Mouse (Mus musculus): Measurements from ENCODE around the gene Zdhhc13. TPM values are rescaled to one million over a fixed set of nuclear protein-coding genes. Genes with fewer than 3 reads are reported as not detected.

Zdhhc13 gene
- polyA plus RNA-seq, 1 experiment from 2014 or later, result 41.5 TPM

GRCm38 (mm10) chr7:48765959-48766358 lies 22.8 kb upstream of the Zdhhc13 start:
- 65% methylated on average over 4 of the region's 4 CpGs for WGBS
- Histone ChIP-seq H3K9ac (no peak overlapping the region), H3K36me3 (no peaks in the 10 kb centered on the region), H3K27me3 (replicated peaks) (no peaks in the 10 kb centered on the region), H3K4me3 (replicated peaks) (no peak overlapping the region), H3K27ac (no peak overlapping the region), H3K4me1 (replicated peaks) (no peaks in the 10 kb centered on the region), H3K9me3 (no peaks in the 10 kb centered on the region), H3K4me2 (replicated peaks) (no peak overlapping the region)
- ATAC-seq, result no peak

GRCm38 (mm10) chr7:48769721-48770120 lies 19.1 kb upstream of the Zdhhc13 start:
- 45% methylated on average over 1 of the region's 1 CpGs for WGBS
- Histone ChIP-seq H3K27me3 (replicated peaks) (no peaks in the 10 kb centered on the region), H3K4me3 (replicated peaks) (no peak overlapping the region), H3K27ac (no peak overlapping the region), H3K4me1 (replicated peaks) (no peaks in the 10 kb centered on the region), H3K4me2 (replicated peaks) (no peak overlapping the region), H3K9me3 (no peaks in the 10 kb centered on the region), H3K9ac (no peak overlapping the region), H3K36me3 (no peaks in the 10 kb centered on the region)
- no peak for ATAC-seq

- no peaks in the 10 kb centered on the region for H3K36me3 ChIP-seq
- no peak overlapping the region for H3K9ac ChIP-seq
- 84% methylated on average over 2 of the region's 2 CpGs for WGBS
- no peak overlapping the region for H3K4me3 ChIP-seq (replicated peaks)
- H3K27ac ChIP-seq, result no peak overlapping the region
- H3K9me3 ChIP-seq, result no peaks in the 10 kb centered on the region
- H3K4me1 ChIP-seq (replicated peaks), result no peaks in the 10 kb centered on the region
- no peak overlapping the region for H3K4me2 ChIP-seq (replicated peaks)
- ATAC-seq, result peak; percentile 62; the same call in 1 of the 2 replicates
- H3K27me3 ChIP-seq (replicated peaks), result no peaks in the 10 kb centered on the region
Measured at GRCm38 (mm10) chr7:48772060-48772734, 16.6 kb upstream of the Zdhhc13 start.

GRCm38 (mm10) chr7:48773333-48773732 lies 15.5 kb upstream of the Zdhhc13 start:
- Histone ChIP-seq H3K4me2 (replicated peaks) (no peak overlapping the region), H3K4me3 (replicated peaks) (no peak overlapping the region), H3K27ac (no peak overlapping the region), H3K9me3 (no peaks in the 10 kb centered on the region), H3K36me3 (no peaks in the 10 kb centered on the region), H3K27me3 (replicated peaks) (no peaks in the 10 kb centered on the region), H3K9ac (no peak overlapping the region), H3K4me1 (replicated peaks) (no peaks in the 10 kb centered on the region)
- ATAC-seq, result peak; percentile 65; the same call in 1 of the 2 replicates
- WGBS, result 76% methylated on average over 5 of the region's 5 CpGs

GRCm38 (mm10) chr7:48774633-48775032 lies 14.2 kb upstream of the Zdhhc13 start:
- H3K36me3 ChIP-seq, result no peaks in the 10 kb centered on the region

GRCm38 (mm10) chr7:48775436-48775835 lies 13.4 kb upstream of the Zdhhc13 start:
- H3K4me3 ChIP-seq (replicated peaks), result no peak overlapping the region
- no peak overlapping the region for H3K9ac ChIP-seq
- no peak overlapping the region for H3K4me2 ChIP-seq (replicated peaks)
- no peak for ATAC-seq
- no peaks in the 10 kb centered on the region for H3K36me3 ChIP-seq
- H3K4me1 ChIP-seq (replicated peaks), result no peaks in the 10 kb centered on the region
- no peak overlapping the region for H3K27ac ChIP-seq
- 78% methylated on average over 1 of the region's 1 CpGs for WGBS
- no peaks in the 10 kb centered on the region for H3K27me3 ChIP-seq (replicated peaks)
- no peaks in the 10 kb centered on the region for H3K9me3 ChIP-seq

More at GRCm38 (mm10) chr7:48774633-48775032, 14.2 kb upstream of the Zdhhc13 start:
- Histone ChIP-seq H3K27me3 (replicated peaks) (no peaks in the 10 kb centered on the region), H3K4me3 (replicated peaks) (no peak overlapping the region), H3K9ac (no peak overlapping the region), H3K4me2 (replicated peaks) (no peak overlapping the region), H3K9me3 (no peaks in the 10 kb centered on the region), H3K4me1 (replicated peaks) (no peaks in the 10 kb centered on the region), H3K27ac (no peak overlapping the region)
- ATAC-seq, result no peak
- 94% methylated on average over 1 of the region's 1 CpGs for WGBS

GRCm38 (mm10) chr7:48777721-48778504 lies 10.9 kb upstream of the Zdhhc13 start:
- Histone ChIP-seq H3K4me3 (replicated peaks) (no peak overlapping the region), H3K27me3 (replicated peaks) (no peaks in the 10 kb centered on the region), H3K27ac (no peak overlapping the region), H3K9ac (no peak overlapping the region), H3K4me1 (replicated peaks) (no peaks in the 10 kb centered on the region), H3K36me3 (no peaks in the 10 kb centered on the region), H3K9me3 (no peaks in the 10 kb centered on the region), H3K4me2 (replicated peaks) (no peak overlapping the region)
- ATAC-seq, result no peak
- WGBS, result 69% methylated on average over 8 of the region's 8 CpGs

- no peaks in the 10 kb centered on the region for H3K9me3 ChIP-seq
- H3K4me3 ChIP-seq (replicated peaks), result no peak overlapping the region
- no peaks in the 10 kb centered on the region for H3K27me3 ChIP-seq (replicated peaks)
- H3K9ac ChIP-seq, result no peak overlapping the region
- H3K4me1 ChIP-seq (replicated peaks), result no peaks in the 10 kb centered on the region
- ATAC-seq, result no peak
- H3K36me3 ChIP-seq, result no peaks in the 10 kb centered on the region
- H3K4me2 ChIP-seq (replicated peaks), result no peak overlapping the region
- whole genome bisulfite sequencing, result 75% methylated on average over 3 of the region's 3 CpGs
- no peak overlapping the region for H3K27ac ChIP-seq
Measured at GRCm38 (mm10) chr7:48779110-48779509, 9.7 kb upstream of the Zdhhc13 start.

- Histone ChIP-seq H3K9me3 (no peaks in the 10 kb centered on the region), H3K27me3 (replicated peaks) (no peaks in the 10 kb centered on the region), H3K27ac (no peak overlapping the region), H3K4me3 (replicated peaks) (no peak overlapping the region), H3K36me3 (no peaks in the 10 kb centered on the region), H3K9ac (no peak overlapping the region), H3K4me1 (replicated peaks) (no peaks in the 10 kb centered on the region), H3K4me2 (replicated peaks) (no peak overlapping the region)
- 82% methylated on average over 4 of the region's 4 CpGs for WGBS
- ATAC-seq, result no peak
Measured at GRCm38 (mm10) chr7:48782432-48782831, 6.4 kb upstream of the Zdhhc13 start.

GRCm38 (mm10) chr7:48784773-48785523 lies 3.9 kb upstream of the Zdhhc13 start:
- Histone ChIP-seq H3K4me1 (replicated peaks) (no peaks in the 10 kb centered on the region), H3K36me3 (no peaks in the 10 kb centered on the region), H3K9me3 (no peaks in the 10 kb centered on the region), H3K27me3 (replicated peaks) (no peaks in the 10 kb centered on the region), H3K9ac (no peak overlapping the region), H3K4me3 (replicated peaks) (no peak overlapping the region), H3K4me2 (replicated peaks) (no peak overlapping the region), H3K27ac (no peak overlapping the region)
- 79% methylated on average over 11 of the region's 11 CpGs for WGBS
- no peak for ATAC-seq

GRCm38 (mm10) chr7:48788348-48788747 lies 455 bp upstream of the Zdhhc13 start:
- peak; percentile 24 for ATAC-seq
- H3K9ac ChIP-seq, result no peak overlapping the region
- H3K27ac ChIP-seq, result no peak overlapping the region
- no peaks in the 10 kb centered on the region for H3K36me3 ChIP-seq
- H3K9me3 ChIP-seq, result no peaks in the 10 kb centered on the region
- H3K4me1 ChIP-seq (replicated peaks), result no peaks in the 10 kb centered on the region; the same call in 1 of the 2 replicates
- 67% methylated on average over 3 of the region's 3 CpGs for WGBS
- no peaks in the 10 kb centered on the region for H3K27me3 ChIP-seq (replicated peaks)
- peak overlapping the region; percentile 70 for H3K4me2 ChIP-seq (replicated peaks)
- peak overlapping the region; percentile 78 for H3K4me3 ChIP-seq (replicated peaks)

- H3K36me3 ChIP-seq, result no peaks in the 10 kb centered on the region
- H3K9me3 ChIP-seq, result no peaks in the 10 kb centered on the region
- no peaks in the 10 kb centered on the region; the same call in 1 of the 2 replicates for H3K4me1 ChIP-seq (replicated peaks)
- peak overlapping the region; percentile 70 for H3K4me2 ChIP-seq (replicated peaks)
- no peaks in the 10 kb centered on the region for H3K27me3 ChIP-seq (replicated peaks)
- 64% methylated on average over 4 of the region's 4 CpGs for WGBS
- ATAC-seq, result no peak
- no peak overlapping the region for H3K9ac ChIP-seq
- H3K27ac ChIP-seq, result no peak overlapping the region
- H3K4me3 ChIP-seq (replicated peaks), result no peak overlapping the region
Measured at GRCm38 (mm10) chr7:48790117-48790516, 1.3 kb downstream of the Zdhhc13 start.

Data from intestine, embryonic 15.5 days (tissue).